ENCODE assay signal across 30 mouse cellular contexts in genomic region chr5:127910356-127910755, GRCm38 (mm10).
DNase-seq lines count a peak whose midpoint lies in the region; ATAC-seq lines count a peak whose summit lies in the region.
"Had no signal": no experiment of that assay in that cellular context is flagged by ENCODE, and none has a peak within 500 bp of the region (broad histone marks: within the 10 kb centered on the region; RNA-seq: fewer than 3 reads in every experiment).

No protein-coding gene starts in this region.

- no peak overlapping the region for H3K4me3 ChIP-seq in kidney, embryonic 15.5 days (replicated peaks)
- H3K4me3 ChIP-seq in midbrain, embryonic 11.5 days (ENCODE audit: low read depth, low read length), result no peak overlapping the region
- no peak overlapping the region for H3K4me3 ChIP-seq in midbrain, embryonic 16.5 days (ENCODE audit: low read depth, low read length)
- H3K4me3 ChIP-seq: embryonic facial prominence, embryonic 13.5 days; erythroblast, embryonic 14.5 days; forebrain, embryonic 12.5 days; forebrain, embryonic 15.5 days; heart, embryonic 12.5 days; heart, embryonic 15.5 days; hindbrain, embryonic 10.5 days; hindbrain, embryonic 13.5 days; intestine, embryonic 15.5 days had no signal

- H3K9ac ChIP-seq in kidney, embryonic 15.5 days, result no peak overlapping the region
- H3K9ac ChIP-seq in midbrain, embryonic 11.5 days (ENCODE audit: low read length), result no peak overlapping the region
- no peak overlapping the region for H3K9ac ChIP-seq in midbrain, embryonic 16.5 days (ENCODE audit: low read depth, low read length)
- H3K9ac ChIP-seq: embryonic facial prominence, embryonic 13.5 days; forebrain, embryonic 12.5 days; forebrain, embryonic 15.5 days; heart, embryonic 12.5 days; heart, embryonic 15.5 days; hindbrain, embryonic 13.5 days; intestine, embryonic 15.5 days had no signal

- H3K4me1 ChIP-seq in kidney, embryonic 15.5 days, result peaks cover 9% of the 10 kb centered on the region
- H3K4me1 ChIP-seq in midbrain, embryonic 11.5 days (ENCODE audit: control insufficient read depth, insufficient read depth, low read length), result no peaks in the 10 kb centered on the region
- H3K4me1 ChIP-seq in midbrain, embryonic 16.5 days (ENCODE audit: control insufficient read depth, insufficient read depth, low read length), result no peaks in the 10 kb centered on the region
- H3K4me1 ChIP-seq: embryonic facial prominence, embryonic 13.5 days; forebrain, embryonic 12.5 days; forebrain, embryonic 15.5 days; heart, embryonic 12.5 days; heart, embryonic 15.5 days; hindbrain, embryonic 10.5 days; hindbrain, embryonic 13.5 days; intestine, embryonic 15.5 days had no signal

- no peaks in the 10 kb centered on the region for H3K36me3 ChIP-seq in kidney, embryonic 15.5 days
- no peaks in the 10 kb centered on the region for H3K36me3 ChIP-seq in midbrain, embryonic 11.5 days (ENCODE audit: control insufficient read depth, insufficient read depth, low read length)
- no peaks in the 10 kb centered on the region for H3K36me3 ChIP-seq in midbrain, embryonic 16.5 days (ENCODE audit: control insufficient read depth, insufficient read depth, low read length)
- H3K36me3 ChIP-seq: embryonic facial prominence, embryonic 13.5 days; forebrain, embryonic 12.5 days; forebrain, embryonic 15.5 days; G1E; heart, embryonic 12.5 days; heart, embryonic 15.5 days; hindbrain, embryonic 10.5 days; hindbrain, embryonic 13.5 days; intestine, embryonic 15.5 days had no signal

- WGBS in kidney, embryonic 15.5 days, result 18% methylated on average over 2 of the region's 2 CpGs
- 68% methylated on average over 2 of the region's 2 CpGs for WGBS in midbrain, embryonic 11.5 days
- 51% methylated on average over 2 of the region's 2 CpGs for WGBS in midbrain, embryonic 16.5 days

- no peaks in the 10 kb centered on the region for H3K9me3 ChIP-seq in kidney, embryonic 15.5 days (replicated peaks)
- H3K9me3 ChIP-seq in midbrain, embryonic 11.5 days (ENCODE audit: control insufficient read depth, low read length), result no peaks in the 10 kb centered on the region
- H3K9me3 ChIP-seq in midbrain, embryonic 16.5 days (replicated peaks; ENCODE audit: control insufficient read depth, low read length, poor library complexity, severe bottlenecking), result no peaks in the 10 kb centered on the region
- H3K9me3 ChIP-seq: embryonic facial prominence, embryonic 13.5 days; forebrain, embryonic 12.5 days; forebrain, embryonic 15.5 days; heart, embryonic 12.5 days; heart, embryonic 15.5 days; hindbrain, embryonic 10.5 days; hindbrain, embryonic 13.5 days; intestine, embryonic 15.5 days had no signal

- H3K27ac ChIP-seq in kidney, embryonic 15.5 days, result 0 out of 2 replicates have a peak overlapping the region, but pooled peaks have one; percentile 10
- H3K27ac ChIP-seq in midbrain, embryonic 11.5 days (ENCODE audit: low read depth, low read length), result no peak overlapping the region
- H3K27ac ChIP-seq in midbrain, embryonic 16.5 days (ENCODE audit: low read length), result no peak overlapping the region
- H3K27ac ChIP-seq: embryonic facial prominence, embryonic 13.5 days; forebrain, embryonic 12.5 days; forebrain, embryonic 15.5 days; heart, embryonic 15.5 days; hindbrain, embryonic 10.5 days; hindbrain, embryonic 13.5 days; intestine, embryonic 15.5 days had no signal

- H3K27me3 ChIP-seq in kidney, embryonic 15.5 days, result no peaks in the 10 kb centered on the region
- H3K27me3 ChIP-seq in midbrain, embryonic 11.5 days (ENCODE audit: control insufficient read depth, insufficient read depth, low read length), result no peaks in the 10 kb centered on the region
- no peaks in the 10 kb centered on the region for H3K27me3 ChIP-seq in midbrain, embryonic 16.5 days (ENCODE audit: control insufficient read depth, insufficient read depth, low read depth, low read length)
- H3K27me3 ChIP-seq: CH12.LX; embryonic facial prominence, embryonic 13.5 days; forebrain, embryonic 12.5 days; forebrain, embryonic 15.5 days; heart, embryonic 12.5 days; heart, embryonic 15.5 days; hindbrain, embryonic 13.5 days; intestine, embryonic 15.5 days had no signal

- H3K4me2 ChIP-seq in kidney, embryonic 15.5 days, result no peak overlapping the region
- no peak overlapping the region for H3K4me2 ChIP-seq in midbrain, embryonic 11.5 days
- no peak overlapping the region for H3K4me2 ChIP-seq in midbrain, embryonic 16.5 days (ENCODE audit: low read length)
- H3K4me2 ChIP-seq: embryonic facial prominence, embryonic 13.5 days; forebrain, embryonic 12.5 days; forebrain, embryonic 15.5 days; heart, embryonic 12.5 days; heart, embryonic 15.5 days; hindbrain, embryonic 13.5 days; intestine, embryonic 15.5 days had no signal

- DNase-seq in embryo, embryonic 11 days, result peak; percentile 11
- DNase-seq in embryo, embryonic 10 days (ENCODE audit: low spot score), result no peak
- no peak for DNase-seq in kidney, postnatal 36 days
- DNase-seq in midbrain, embryonic 11.5 days (ENCODE audit: low spot score, missing footprints), result peak; percentile 68
- DNase-seq: adrenal gland, adult 2 months; adrenal gland, postnatal 14 days; B cell, adult 2 months; cerebellum, adult 11-12 months; cerebellum, adult 8-10 months; cerebellum, postnatal 10 days; cerebellum, postnatal 36 days; gastrocnemius, postnatal 25 days; heart, adult 18-20 months; heart, postnatal 10 days; heart, postnatal 36 days had no signal

- ATAC-seq in kidney, embryonic 15.5 days (replicated peaks; ENCODE audit: low FRiP score), result no peak
- ATAC-seq in midbrain, embryonic 11.5 days (ENCODE audit: low FRiP score), result no peak
- no peak for ATAC-seq in midbrain, embryonic 16.5 days
- no peak for ATAC-seq in megakaryocyte-erythroid progenitor cell, adult 5-6 weeks (replicated peaks; ENCODE audit: low FRiP score, low TSS enrichment, poor library complexity, severe bottlenecking)
- ATAC-seq: forebrain, embryonic 15.5 days; hindbrain, embryonic 16.5 days; intestine, embryonic 15.5 days had no signal

Comparison
In these comparisons a context has a peak if more than half of its experiments do, and no peak if none do; other contexts are left out.
1. DNase-seq: peak in embryo, embryonic 11 days (single experiment) and midbrain, embryonic 11.5 days (single experiment); none in embryo, embryonic 10 days (single experiment) and kidney, postnatal 36 days (0 of 2).